Mouse (Mus musculus) monocyte, adult 5-6 weeks (primary cell): ENCODE measurements around the gene Olfr466. TPM values are rescaled to one million over a fixed set of nuclear protein-coding genes. Genes with fewer than 3 reads are reported as not detected.

ENCODE experiments used
- ATAC-seq: fragments of 153-309, 156-312 bp; replicated peaks from 2 replicates; pipeline ENCODE4 v1.8.0; 2017; ENCODE audit warnings: mild to moderate bottlenecking; ENCODE audit not compliant: low TSS enrichment, insufficient number of reproducible peaks, severe bottlenecking, poor library complexity, low FRiP score
- total RNA-seq: library from RNA; stranded (forward); fragments of 200-1000, 200-491, 200-594 nt; gene quantifications from 3 replicates; pipeline ENCODE4 v1.2.3, GENCODE M21; 2017

Gene Olfr466
- not detected in 3 replicates for total RNA-seq

DNA sequence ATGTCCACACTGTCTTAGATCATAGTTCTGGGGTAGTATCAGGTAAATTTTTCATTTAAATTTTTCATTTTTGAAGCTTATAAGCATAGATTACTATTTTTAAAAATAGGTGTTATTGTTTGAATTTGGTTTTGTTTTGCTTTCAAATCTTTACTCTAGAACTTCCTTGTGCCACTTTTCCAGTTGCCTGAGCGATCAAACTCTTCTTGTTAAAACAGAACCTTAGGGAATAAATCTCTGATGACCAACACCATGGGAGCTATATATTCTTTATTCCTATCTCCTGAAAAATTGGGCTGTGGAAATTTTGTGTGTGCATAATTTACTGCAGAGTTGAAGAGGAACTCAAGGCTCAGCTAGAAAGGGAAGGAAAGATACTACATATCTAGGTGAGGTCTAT, at the start of gene Olfr466:
Gene Olfr466 (plus strand): TSS at position 301 of the 400 bp plus-strand sequence.
- no peak for ATAC-seq

DNA sequence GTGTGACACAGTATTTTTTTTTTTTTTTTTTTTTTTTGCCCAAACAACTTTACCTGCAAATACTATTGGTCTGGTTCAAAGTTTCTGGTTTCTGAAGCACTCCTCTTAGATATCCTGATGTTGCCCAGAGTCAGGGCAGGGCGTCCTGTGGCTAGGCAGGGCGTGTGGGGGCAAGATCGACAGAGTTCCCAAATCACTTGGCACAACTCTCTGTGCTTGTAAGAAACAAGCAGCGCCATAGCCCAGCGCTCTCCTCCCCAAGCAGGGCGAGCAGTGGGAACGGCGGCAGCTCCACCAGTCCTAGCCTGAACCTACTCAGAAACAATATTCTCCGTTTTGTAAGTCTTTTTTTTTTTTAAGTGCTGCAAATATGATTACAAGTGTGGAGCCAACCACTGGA, 49.4 kb upstream of the Olfr466 start:
- no peak for ATAC-seq

DNA sequence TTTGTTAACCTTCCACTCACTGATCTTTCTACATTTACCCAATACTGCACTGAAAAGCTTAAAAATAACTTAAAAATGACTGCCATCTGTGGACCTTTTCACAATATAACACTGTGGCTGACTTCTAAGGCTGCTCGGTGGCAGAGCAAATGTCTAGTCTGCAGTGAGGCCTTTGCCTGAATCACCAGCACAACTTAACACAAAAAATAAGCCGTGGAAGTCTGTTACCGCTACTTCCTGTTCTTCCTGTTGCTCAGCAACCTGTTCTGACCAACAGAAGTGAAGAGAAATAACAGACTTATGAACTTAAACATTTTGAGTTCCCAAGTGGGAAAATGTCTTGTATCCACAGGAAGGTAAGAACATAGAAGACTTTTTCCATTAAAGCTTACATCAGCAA, 48.8 kb upstream of the Olfr466 start:
- peak; percentile 60 for ATAC-seq

DNA sequence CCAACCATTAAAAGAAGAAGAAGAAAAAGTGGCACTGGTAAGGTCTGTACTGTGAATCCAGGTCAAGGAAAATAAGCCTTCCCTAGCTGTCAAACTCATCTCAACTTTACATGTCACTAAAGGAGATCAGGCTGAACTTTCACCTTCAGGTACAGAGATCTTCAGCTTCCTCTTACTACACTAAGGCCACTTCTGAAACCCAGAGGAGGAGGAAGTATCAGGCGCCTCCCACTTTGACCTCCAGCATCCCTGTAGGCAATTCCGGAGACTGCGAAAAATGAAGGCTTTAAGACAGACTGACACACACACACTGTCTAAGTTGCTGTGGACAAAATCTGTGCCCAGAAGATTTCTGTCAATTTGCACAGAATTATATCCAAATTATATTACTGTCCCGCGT, 38.1 kb upstream of the Olfr466 start:
- ATAC-seq: peak; percentile 84

DNA sequence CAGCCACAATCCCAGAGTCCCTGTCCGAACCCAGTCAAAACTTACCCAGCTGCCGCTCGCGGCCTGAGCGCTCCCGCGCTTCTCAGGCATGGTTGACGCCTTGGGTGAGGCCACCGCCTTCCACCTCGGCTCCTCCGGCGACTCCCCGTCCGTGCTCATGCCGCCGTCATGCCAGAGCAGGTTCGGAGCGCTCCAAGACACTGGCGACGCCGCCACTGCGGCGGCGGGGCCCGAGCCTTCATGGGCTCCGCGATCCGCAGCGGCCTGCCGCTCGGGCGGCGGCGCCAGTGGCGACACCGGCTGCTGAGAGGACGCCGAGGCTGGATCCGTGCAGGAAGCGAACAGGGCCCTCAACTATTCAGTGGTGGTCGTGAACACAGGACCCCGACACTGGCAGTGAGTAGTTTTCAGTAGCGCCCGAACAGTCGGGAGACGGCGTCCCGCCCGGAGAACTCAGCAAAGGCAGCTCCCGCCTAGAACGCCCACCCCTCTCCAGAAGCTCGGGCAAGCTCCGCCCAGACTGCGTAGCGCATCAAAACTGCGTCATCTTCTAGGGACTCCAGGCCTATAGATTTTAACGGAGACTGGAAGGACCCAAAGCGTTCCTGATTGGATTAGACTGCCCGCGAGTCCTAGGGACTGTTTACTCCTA, 37.5 kb upstream of the Olfr466 start, which contains the start of gene Mfsd14b:
Gene Mfsd14b (minus strand): TSS at position 517 of the 652 bp plus-strand sequence.
- peak; percentile 91 for ATAC-seq

DNA sequence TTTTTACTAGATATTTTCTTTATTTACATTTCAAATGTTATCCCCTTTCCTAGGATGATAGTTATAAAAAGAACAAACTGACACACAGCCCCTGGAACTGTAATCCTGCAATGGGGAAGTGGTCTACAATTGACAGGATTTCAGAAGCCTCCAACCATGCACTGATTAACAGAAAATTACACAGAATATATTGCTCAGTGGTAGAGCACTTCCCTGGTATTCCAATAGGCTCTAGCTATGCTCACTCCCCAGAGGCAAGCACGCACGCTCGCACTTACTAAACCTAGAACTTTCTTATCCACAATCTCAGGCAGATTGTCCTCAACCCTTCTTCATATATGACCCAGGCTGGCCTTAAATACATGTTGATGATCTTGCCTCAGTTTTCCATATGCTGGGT, 36.8 kb upstream of the Olfr466 start:
- ATAC-seq: no peak

DNA sequence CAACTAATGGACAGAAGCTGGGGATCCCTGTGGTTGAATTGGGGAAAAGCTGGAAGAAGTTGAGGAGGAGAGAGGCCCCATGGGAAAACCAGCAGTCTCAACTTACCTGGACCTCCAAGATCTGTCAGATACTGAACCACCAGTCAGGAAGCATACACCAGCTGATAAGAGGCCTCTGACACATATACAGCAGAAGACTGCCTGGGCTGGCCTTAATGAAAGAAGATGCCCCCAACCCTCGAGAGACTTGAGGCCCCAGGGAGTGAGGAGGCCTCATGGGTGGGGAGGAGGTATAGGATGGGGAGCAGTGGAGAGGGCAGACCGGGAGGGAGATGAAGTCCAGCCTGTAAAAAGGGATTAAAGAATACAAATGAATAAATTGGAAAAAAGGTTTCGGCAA, 29.1 kb upstream of the Olfr466 start:
- no peak for ATAC-seq

DNA sequence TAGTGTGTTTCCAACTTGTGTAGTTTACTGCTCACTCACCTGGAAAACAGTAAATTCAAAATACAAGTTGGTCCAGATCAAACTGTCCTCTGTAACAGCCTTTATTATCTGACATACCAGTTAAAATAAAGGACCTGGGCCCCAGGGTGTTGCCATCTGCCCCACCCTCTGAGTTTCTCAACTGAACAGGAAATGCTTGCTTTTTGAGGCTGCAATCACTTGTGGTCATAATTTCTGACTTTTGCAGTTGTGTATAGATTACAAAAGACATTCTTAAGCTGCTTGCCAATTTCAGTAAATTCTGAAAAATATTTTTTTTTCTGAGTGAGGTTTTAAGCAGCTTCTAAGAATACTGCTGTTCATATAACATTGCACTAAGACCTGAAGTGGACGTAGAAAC, 27.9 kb upstream of the Olfr466 start:
- ATAC-seq: peak; percentile 87

DNA sequence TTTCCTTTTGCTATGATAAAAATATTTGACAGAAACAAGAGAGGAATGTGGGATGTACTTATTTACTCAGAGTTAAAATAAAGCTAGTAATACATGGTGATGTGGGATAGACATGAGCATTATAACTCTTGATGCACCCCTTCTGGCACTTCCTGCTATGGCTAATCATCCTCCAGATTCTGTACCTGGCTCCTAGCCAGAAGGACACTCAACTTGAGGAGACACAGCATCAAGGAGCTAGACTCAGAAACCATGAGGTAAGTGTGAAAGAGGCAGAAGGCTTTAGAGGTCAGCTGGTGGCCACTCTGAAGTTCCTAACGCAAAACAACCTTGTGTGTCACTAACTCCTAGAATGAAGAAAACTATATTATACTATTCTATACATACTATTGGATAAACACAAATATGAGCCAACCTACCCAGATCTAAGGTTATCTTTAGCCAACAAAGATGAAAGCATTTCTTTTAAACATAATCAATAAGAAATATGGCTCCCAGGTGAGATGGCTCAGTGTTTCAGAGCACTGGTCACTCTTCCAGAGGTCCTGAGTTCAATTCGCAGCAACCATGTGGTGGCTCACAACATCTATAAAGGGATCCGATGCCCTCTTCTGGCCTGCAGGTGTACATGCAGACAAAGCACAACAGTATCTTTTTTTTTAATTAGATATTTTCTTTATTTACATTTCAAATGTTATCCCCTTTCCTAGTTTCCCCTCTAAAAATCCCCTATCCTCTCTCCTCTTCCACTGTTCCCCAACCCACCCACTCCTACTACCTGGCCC, 22.8 kb upstream of the Olfr466 start:
- ATAC-seq: no peak

DNA sequence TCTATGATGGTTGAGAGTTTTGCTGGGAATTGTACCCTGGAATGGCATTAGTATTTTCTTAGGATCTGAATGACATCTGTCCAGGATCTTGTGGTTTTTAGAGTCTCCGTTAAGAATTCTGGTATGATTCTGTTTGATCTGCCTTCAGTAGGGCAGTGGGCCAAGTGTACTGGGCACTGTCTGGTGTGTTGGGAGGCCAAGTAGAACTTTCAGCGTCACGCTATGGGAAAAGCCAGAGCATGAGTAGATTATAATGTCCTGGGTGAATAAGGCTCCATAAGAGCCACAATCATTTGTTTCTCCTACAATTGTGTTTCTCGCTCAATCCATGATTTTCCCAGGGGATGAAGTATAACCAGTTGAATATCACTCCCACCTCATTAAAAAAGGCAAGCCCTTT, 12.3 kb upstream of the Olfr466 start, which contains the start of gene Olfr465-ps1:
Gene Olfr465-ps1 (plus strand): TSS at position 301 of the 400 bp plus-strand sequence.
- no peak for ATAC-seq

DNA sequence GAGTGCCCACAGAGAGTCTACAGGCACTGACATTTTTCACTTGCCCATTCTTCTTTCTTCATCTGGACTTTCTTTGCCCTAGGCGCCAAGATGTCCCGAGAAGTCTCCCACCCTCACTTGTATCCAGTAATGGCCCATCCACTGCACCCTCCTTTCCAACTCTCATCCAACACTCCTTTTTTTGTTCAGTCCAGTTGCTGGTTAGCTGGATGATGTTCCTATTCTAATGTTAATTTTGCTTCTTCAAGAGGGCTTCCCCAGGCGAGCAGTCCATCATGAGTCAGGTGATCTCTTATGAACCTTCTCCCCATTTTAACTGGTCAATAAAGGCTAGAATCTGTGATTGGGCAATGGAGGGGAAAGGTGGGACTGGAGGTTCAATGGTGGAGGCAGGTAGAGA, 24.1 kb downstream of the Olfr466 start:
- ATAC-seq: no peak

DNA sequence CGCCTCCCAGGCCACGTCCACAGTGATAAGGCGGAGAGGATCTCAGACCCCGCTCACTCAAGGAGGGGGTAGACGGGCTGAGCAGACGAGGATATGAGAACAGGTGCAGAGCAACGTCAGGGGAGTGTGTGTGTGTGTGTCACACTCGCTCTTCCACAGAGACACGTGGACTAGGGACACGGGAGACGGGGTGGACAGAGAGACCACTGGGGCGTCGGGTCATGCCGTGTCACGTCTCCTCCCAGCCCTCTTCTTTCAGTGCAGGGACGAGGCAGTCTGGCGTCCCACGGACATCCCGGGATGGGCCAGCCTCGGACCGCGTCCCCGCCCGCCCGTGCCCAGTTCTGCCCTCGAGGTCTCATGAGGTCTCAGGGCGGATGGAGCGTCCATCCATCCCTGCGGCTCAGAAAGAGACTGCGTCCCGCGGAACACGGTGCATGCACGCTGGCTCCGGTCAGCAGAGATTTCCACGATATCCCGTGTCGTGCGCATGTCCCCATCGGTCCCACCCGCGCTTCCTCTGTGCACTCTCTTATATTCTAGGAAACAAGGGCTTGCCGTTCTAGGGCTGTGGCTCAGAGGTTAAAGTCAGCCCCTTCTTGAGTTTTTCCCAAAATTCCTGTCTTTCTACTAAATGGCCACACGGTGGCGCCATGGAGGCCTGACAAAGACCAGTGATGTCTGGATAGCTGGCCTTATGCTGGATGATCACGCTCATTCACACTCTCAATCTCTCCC, 25.9 kb downstream of the Olfr466 start:
- ATAC-seq: peak; percentile 59

DNA sequence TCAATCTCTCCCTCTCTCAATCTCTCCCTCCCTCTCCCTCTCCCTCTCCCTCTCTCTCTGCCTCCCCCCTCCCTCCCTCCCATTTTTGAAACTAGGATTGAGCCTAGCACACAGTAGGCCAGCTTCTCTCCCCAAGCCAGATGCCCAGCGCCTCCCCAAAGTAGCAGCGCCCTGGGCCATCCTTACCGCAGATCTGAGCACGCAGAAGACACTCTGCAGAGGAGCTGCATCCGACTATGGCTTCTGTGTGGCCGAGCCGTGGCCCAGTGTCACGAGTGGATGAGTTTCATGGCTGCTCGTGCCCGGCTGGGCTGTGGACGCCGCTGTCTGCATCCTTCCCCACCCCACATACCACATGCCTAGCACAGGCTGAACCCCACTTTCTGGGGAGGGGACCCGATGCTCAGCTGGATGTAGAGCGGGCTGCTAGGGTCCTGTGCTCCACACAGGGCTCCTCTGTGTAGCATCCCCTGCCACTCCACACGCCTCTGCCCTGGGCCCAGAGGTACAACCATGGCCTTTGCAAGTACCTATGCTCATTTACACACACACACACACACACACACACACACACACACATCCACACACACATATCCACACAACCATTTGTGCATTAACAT, 26.5 kb downstream of the Olfr466 start:
- ATAC-seq: 0 out of 2 replicates have a peak, but pooled peaks have one; percentile 23

DNA sequence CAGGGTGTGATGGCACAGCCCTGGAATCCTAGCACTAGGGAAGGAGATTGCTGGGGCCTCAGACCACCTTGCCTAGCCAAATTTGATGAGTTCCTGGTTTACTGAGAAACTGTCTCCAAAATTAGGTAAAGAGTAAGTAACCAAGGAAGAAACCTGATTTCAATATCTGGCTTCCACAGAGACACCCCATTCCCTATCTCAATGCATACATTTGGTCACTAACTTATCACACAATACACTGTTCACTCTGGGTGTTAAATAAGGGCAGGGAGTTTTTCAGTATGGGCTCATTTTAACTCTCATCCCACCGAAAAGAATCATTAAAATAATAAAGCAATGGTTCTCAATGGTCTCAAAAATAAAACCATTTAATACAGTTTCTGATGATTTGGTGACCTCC, 50.6 kb downstream of the Olfr466 start:
- ATAC-seq: no peak

Other genes with a start within 250 kb of the Olfr466 start
- not detected in 3 replicates for gene Cntnap3, start 246.3 kb upstream of the Olfr466 start, total RNA-seq
- gene Spata31, start 232.8 kb upstream of the Olfr466 start, total RNA-seq: 0.21 to 0.29 TPM in 2 of 3 replicates, not detected in the other
- 0.38 TPM in 1 of 3 replicates, not detected in the others for gene Spata31d1c, start 117.2 kb upstream of the Olfr466 start, total RNA-seq
- gene Prss47, start 97.5 kb upstream of the Olfr466 start, total RNA-seq: not detected in 3 replicates
- gene Mfsd14b, start 37.3 kb upstream of the Olfr466 start, total RNA-seq: 120 to 181 TPM (median 170 TPM) in 3 replicates
- not detected in 3 replicates for gene Olfr465-ps1, start 12.2 kb upstream of the Olfr466 start, total RNA-seq
- not detected in 3 replicates for gene Nlrp4f, start 55.7 kb downstream of the Olfr466 start, total RNA-seq
- not detected in 3 replicates for gene Gm10775, start 109.3 kb downstream of the Olfr466 start, total RNA-seq
- 20.6 to 43.1 TPM (median 27.9 TPM) in 3 replicates for gene Zfp369, start 128.6 kb downstream of the Olfr466 start, total RNA-seq